Mouse (Mus musculus) hindbrain, embryonic 11.5 days (tissue): ENCODE measurements around the gene Dnajb5. TPM values are rescaled to one million over a fixed set of nuclear protein-coding genes. Genes with fewer than 3 reads are reported as not detected.

Experiments used
- ATAC-seq: fragments of 200-750 bp; cut with Nextera tagmentation; 2 replicates; pipeline ENCODE4 v1.8.0; 2017; ENCODE audit warnings: mild to moderate bottlenecking, moderate TSS enrichment, moderate library complexity; ENCODE audit not compliant: low FRiP score
- DNase-seq: peaks from one replicate; pipeline ENCODE4 v3.0.0-alpha.2; 2015; ENCODE audit warnings: low spot score
- H3K27ac ChIP-seq: fragments of 300-500 bp; sonication (generic); 2 replicates; pipeline ENCODE4 v1.5.1; 2014; ENCODE audit warnings: mild to moderate bottlenecking, low read depth, low read length
- H3K27me3 ChIP-seq: fragments of 300-500 bp; sonication (generic); 2 replicates; pipeline ENCODE4 v1.6.1; 2014; ENCODE audit warnings: mild to moderate bottlenecking, low read length, moderate library complexity, mixed read lengths; ENCODE audit not compliant: control insufficient read depth, insufficient read depth
- H3K36me3 ChIP-seq: fragments of 300-500 bp; sonication (generic); 2 replicates; pipeline ENCODE4 v1.6.1; 2014; ENCODE audit warnings: mild to moderate bottlenecking, low read length, moderate library complexity, mixed read lengths; ENCODE audit not compliant: control insufficient read depth, insufficient read depth
- H3K4me1 ChIP-seq: fragments of 300-500 bp; sonication (generic); replicated peaks from 2 replicates; pipeline ENCODE4 v1.6.1; 2014; ENCODE audit warnings: low read length, mixed read lengths; ENCODE audit not compliant: control insufficient read depth, insufficient read depth
- H3K4me2 ChIP-seq: fragments of 300-500 bp; sonication (generic); replicated peaks from 2 replicates; pipeline ENCODE4 v1.6.1; 2014; ENCODE audit warnings: mild to moderate bottlenecking, low read depth, low read length
- H3K4me3 ChIP-seq: fragments of 300-500 bp; sonication (generic); 2 replicates; pipeline ENCODE4 v1.5.1; 2014; ENCODE audit warnings: low read depth, low read length
- H3K9ac ChIP-seq: fragments of 300-500 bp; sonication (generic); 2 replicates; pipeline ENCODE4 v1.6.1; 2014; ENCODE audit warnings: low read depth, low read length
- H3K9me3 ChIP-seq: fragments of 300-500 bp; sonication (generic); 2 replicates; pipeline ENCODE4 v1.6.1; 2016; ENCODE audit warnings: low read length; ENCODE audit not compliant: control insufficient read depth
- WGBS: fragments of 180-500 bp; shearing (Covaris S2); extraction: QIAGEN DNeasy Blood & Tissue Kit; methylation state at CpG from one replicate; pipeline ENCODE4 v1.1.7; 2014; 5-methylcytosine and 5-hydroxymethylcytosine counted together
- polyA plus RNA-seq: library from polyadenylated mRNA; unstranded; fragments of >200 nt; fragmentation: Nextera tagmentation; extraction: Ambion mirVana; gene quantifications from 2 replicates; pipeline ENCODE4 v1.2.1, GENCODE M21; 2014

The Dnajb5 gene
- polyA plus RNA-seq, 1 experiment from 2014 or later: 23.6 TPM

- H3K27ac ChIP-seq: no peak overlapping the region
- no peaks in the 10 kb centered on the region for H3K36me3 ChIP-seq
- H3K4me2 ChIP-seq: no peak overlapping the region
- DNase-seq (no peak), ATAC-seq (no peak)
- H3K9me3 ChIP-seq: no peaks in the 10 kb centered on the region
- no peak overlapping the region for H3K9ac ChIP-seq
- H3K4me1 ChIP-seq: no peaks in the 10 kb centered on the region
- H3K4me3 ChIP-seq: no peak overlapping the region
- WGBS: 79% methylated on average over 5 of the region's 5 CpGs
- no peaks in the 10 kb centered on the region for H3K27me3 ChIP-seq
Observed at GRCm38 (mm10) chr4:42928209-42928608, 21.4 kb upstream of the Dnajb5 start.

GRCm38 (mm10) chr4:42928952-42929351, 20.7 kb upstream of the Dnajb5 start:
- H3K9me3 ChIP-seq: no peaks in the 10 kb centered on the region
- no peak overlapping the region for H3K9ac ChIP-seq
- H3K27me3 ChIP-seq: no peaks in the 10 kb centered on the region
- H3K4me1 ChIP-seq: no peaks in the 10 kb centered on the region
- H3K4me2 ChIP-seq: no peak overlapping the region
- ATAC-seq (no peak), DNase-seq (no peak)
- 94% methylated on average over 9 of the region's 9 CpGs for WGBS
- H3K4me3 ChIP-seq: no peak overlapping the region
- no peaks in the 10 kb centered on the region for H3K36me3 ChIP-seq
- no peak overlapping the region for H3K27ac ChIP-seq

- ATAC-seq (no peak), DNase-seq (no peak)
- Histone ChIP-seq H3K9me3 (no peaks in the 10 kb centered on the region), H3K4me2 (no peak overlapping the region), H3K9ac (no peak overlapping the region), H3K4me1 (no peaks in the 10 kb centered on the region), H3K27ac (no peak overlapping the region), H3K4me3 (no peak overlapping the region), H3K27me3 (no peaks in the 10 kb centered on the region), H3K36me3 (no peaks in the 10 kb centered on the region)
- 65% methylated on average over 8 of the region's 8 CpGs for WGBS
Observed at GRCm38 (mm10) chr4:42932229-42932969, 17.2 kb upstream of the Dnajb5 start.

- no peaks in the 10 kb centered on the region for H3K36me3 ChIP-seq
- H3K9me3 ChIP-seq: no peaks in the 10 kb centered on the region
- peak overlapping the region; percentile 22; the same call in 1 of the 2 replicates for H3K4me2 ChIP-seq
- H3K4me1 ChIP-seq: no peaks in the 10 kb centered on the region
- no peak overlapping the region for H3K27ac ChIP-seq
- no peak overlapping the region for H3K4me3 ChIP-seq
- WGBS: 11% methylated on average over 22 of the region's 22 CpGs
- H3K27me3 ChIP-seq: no peaks in the 10 kb centered on the region
- peak; percentile 69 for DNase-seq
- H3K9ac ChIP-seq: peak overlapping the region; percentile 40; the same call in 1 of the 2 replicates
- ATAC-seq: peak; percentile 53
Observed at GRCm38 (mm10) chr4:42933630-42934029, 16.0 kb upstream of the Dnajb5 start.

GRCm38 (mm10) chr4:42941396-42941795, 8.2 kb upstream of the Dnajb5 start:
- Histone ChIP-seq H3K4me2 (no peak overlapping the region), H3K4me1 (peaks cover 4% of the 10 kb centered on the region), H3K27ac (no peak overlapping the region), H3K36me3 (no peaks in the 10 kb centered on the region), H3K4me3 (no peak overlapping the region), H3K9ac (no peak overlapping the region), H3K27me3 (0 out of 2 replicates have a peak, but pooled peaks cover 3% of the 10 kb centered on the region), H3K9me3 (no peaks in the 10 kb centered on the region)
- no peak for DNase-seq
- WGBS: 76% methylated on average over 7 of the region's 7 CpGs
- ATAC-seq: no peak

- Histone ChIP-seq H3K27ac (no peak overlapping the region), H3K36me3 (no peaks in the 10 kb centered on the region), H3K4me2 (no peak overlapping the region), H3K27me3 (0 out of 2 replicates have a peak, but pooled peaks cover 3% of the 10 kb centered on the region), H3K9me3 (no peaks in the 10 kb centered on the region), H3K4me1 (peaks cover 12% of the 10 kb centered on the region), H3K9ac (no peak overlapping the region), H3K4me3 (no peak overlapping the region)
- WGBS: 88% methylated on average over 5 of the region's 5 CpGs
- DNase-seq (no peak), ATAC-seq (no peak)
Observed at GRCm38 (mm10) chr4:42943341-42943740, 6.3 kb upstream of the Dnajb5 start.

GRCm38 (mm10) chr4:42944185-42944584, 5.4 kb upstream of the Dnajb5 start:
- Histone ChIP-seq H3K4me1 (peaks cover 14% of the 10 kb centered on the region), H3K27ac (no peak overlapping the region), H3K27me3 (0 out of 2 replicates have a peak, but pooled peaks cover 3% of the 10 kb centered on the region), H3K4me3 (no peak overlapping the region), H3K36me3 (no peaks in the 10 kb centered on the region), H3K9ac (no peak overlapping the region), H3K9me3 (no peaks in the 10 kb centered on the region), H3K4me2 (no peak overlapping the region)
- 90% methylated on average over 9 of the region's 9 CpGs for WGBS
- DNase-seq: no peak
- ATAC-seq: no peak

- no peaks in the 10 kb centered on the region for H3K9me3 ChIP-seq
- no peak overlapping the region for H3K9ac ChIP-seq
- H3K4me3 ChIP-seq: no peak overlapping the region
- no peak overlapping the region for H3K27ac ChIP-seq
- WGBS: 11% methylated on average over 6 of the region's 6 CpGs
- H3K27me3 ChIP-seq: 0 out of 2 replicates have a peak, but pooled peaks cover 3% of the 10 kb centered on the region
- H3K4me2 ChIP-seq: no peak overlapping the region
- peaks cover 14% of the 10 kb centered on the region for H3K4me1 ChIP-seq
- H3K36me3 ChIP-seq: no peaks in the 10 kb centered on the region
- ATAC-seq (no peak), DNase-seq (peak; percentile 36)
Observed at GRCm38 (mm10) chr4:42945043-42945442, 4.6 kb upstream of the Dnajb5 start.

- Histone ChIP-seq H3K27me3 (0 out of 2 replicates have a peak, but pooled peaks cover 3% of the 10 kb centered on the region), H3K4me2 (no peak overlapping the region), H3K4me3 (no peak overlapping the region), H3K9me3 (no peaks in the 10 kb centered on the region), H3K4me1 (peaks cover 14% of the 10 kb centered on the region), H3K27ac (no peak overlapping the region), H3K36me3 (no peaks in the 10 kb centered on the region), H3K9ac (no peak overlapping the region)
- no peak for DNase-seq
- no peak for ATAC-seq
- 87% methylated on average over 3 of the region's 3 CpGs for WGBS
Observed at GRCm38 (mm10) chr4:42945445-42945844, 4.2 kb upstream of the Dnajb5 start.
